Mouse (Mus musculus): ENCODE measurements around the gene Adtrp. TPM values are rescaled to one million over a fixed set of nuclear protein-coding genes. Genes with fewer than 3 reads are reported as not detected.

The Adtrp gene
- polyA plus RNA-seq, 1 experiment, result not detected

DNA sequence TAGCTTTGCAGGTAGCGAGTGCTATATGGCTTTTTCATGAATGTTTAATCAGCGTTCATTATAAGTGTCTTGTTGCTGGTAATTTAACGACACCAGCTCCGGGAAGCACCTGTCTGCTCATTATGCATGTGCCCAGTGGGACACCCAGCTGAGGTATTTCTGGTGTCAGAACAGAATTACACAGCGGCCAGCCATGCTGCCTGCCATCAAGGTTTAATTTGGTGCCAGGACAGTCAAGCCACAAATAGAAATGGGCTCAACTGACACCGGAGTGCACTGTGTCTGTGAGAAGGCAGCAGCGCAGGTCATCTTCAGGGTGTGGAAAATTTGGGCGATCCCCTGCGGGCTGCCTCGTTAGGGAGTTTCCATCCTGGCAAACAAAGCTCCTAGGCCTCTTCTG, 87.0 kb downstream of the Adtrp start:
- TF ChIP-seq FLI1 (IDR thresholded peaks at IDR 0.05; ENCODE audit: low read length) (no peak), GATA1 (IDR thresholded peaks at IDR 0.05; ENCODE audit: borderline replicate concordance, low read length) (no peak)
- Histone ChIP-seq H3K4me1 (no peaks in the 10 kb centered on the region), H3K36me3 (replicated peaks; ENCODE audit: low read length) (no peaks in the 10 kb centered on the region), H3K9me3 (peaks cover 6% of the 10 kb centered on the region; the same call in 1 of the 2 replicates), H3K27me3 (replicated peaks) (no peaks in the 10 kb centered on the region), H3K4me3 (replicated peaks) (no peak overlapping the region)

DNA sequence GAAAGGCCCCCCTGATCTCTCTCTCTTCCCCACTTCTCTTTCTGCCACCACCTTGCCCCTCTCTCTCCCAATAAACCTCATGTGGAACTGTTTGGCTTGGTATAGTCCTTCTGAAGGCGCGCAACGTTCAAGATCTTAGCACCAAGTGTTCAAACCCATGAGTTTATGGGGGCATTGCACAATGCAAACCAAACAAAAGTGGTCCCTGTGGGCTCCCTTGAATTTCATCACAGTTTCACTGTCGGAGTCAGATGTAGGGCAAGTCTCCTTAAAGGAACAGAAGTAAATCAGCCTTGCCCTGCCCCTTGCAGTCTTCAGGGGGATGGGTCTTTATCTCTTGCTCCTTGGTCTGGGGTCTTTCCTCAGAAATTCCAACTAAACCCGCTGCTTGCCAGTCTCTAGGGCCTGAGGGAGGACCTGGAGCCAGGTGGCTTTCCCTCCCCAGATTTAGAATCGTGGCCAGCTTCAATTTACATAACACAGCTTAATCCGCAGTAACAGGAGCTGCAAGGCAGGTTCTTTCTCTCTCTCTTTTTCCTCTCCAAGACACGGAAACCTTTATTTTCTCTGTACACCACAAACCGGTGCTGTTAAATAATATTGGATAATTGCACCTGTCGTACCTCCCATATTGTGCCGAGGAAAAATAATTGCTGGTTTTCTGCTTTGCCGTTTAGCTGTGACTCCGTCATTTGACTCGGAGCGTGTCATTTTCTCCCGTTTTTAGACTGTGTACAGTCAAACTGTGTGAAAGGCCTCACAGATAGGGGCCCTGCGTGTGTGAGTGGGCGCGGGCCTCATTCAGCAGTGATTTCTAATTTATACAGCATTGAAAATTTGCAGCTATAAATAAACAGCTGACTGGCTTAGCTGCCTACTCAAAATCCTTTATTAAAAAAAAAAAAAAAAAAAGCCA, 88.7 kb downstream of the Adtrp start:
- Histone ChIP-seq H3K4me3 (replicated peaks) (no peak overlapping the region), H3K27me3 (replicated peaks) (no peaks in the 10 kb centered on the region), H3K36me3 (replicated peaks; ENCODE audit: low read length) (no peaks in the 10 kb centered on the region), H3K9me3 (peaks cover 6% of the 10 kb centered on the region; the same call in 1 of the 2 replicates), H3K4me1 (no peaks in the 10 kb centered on the region)
- TF ChIP-seq GATA1 (IDR thresholded peaks at IDR 0.05; ENCODE audit: borderline replicate concordance, low read length) (no peak), FLI1 (IDR thresholded peaks at IDR 0.05; ENCODE audit: low read length) (no peak)

DNA sequence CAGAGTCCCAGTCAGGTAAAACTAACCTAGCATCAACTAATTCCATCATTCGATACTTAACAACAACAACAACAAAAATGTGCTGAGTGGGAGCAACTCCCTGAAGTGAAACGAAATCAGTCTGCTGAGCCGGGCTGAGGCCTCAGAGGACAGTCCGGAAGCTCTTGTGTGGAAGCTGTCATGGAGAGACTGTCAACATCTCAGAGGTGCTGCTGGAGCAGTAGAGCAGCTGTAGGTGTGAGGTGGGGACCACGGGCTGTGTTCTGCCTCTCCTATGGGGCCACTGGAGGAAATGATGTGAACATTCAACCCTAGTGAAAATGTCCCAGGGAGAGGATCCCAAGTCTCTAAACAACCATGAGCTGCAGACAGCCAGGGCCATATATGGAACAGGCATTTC, 94.4 kb downstream of the Adtrp start:
- Histone ChIP-seq H3K27me3 (replicated peaks) (no peaks in the 10 kb centered on the region), H3K9me3 (peaks cover 4% of the 10 kb centered on the region; the same call in 1 of the 2 replicates), H3K4me3 (replicated peaks) (no peak overlapping the region), H3K4me1 (no peaks in the 10 kb centered on the region), H3K36me3 (replicated peaks; ENCODE audit: low read length) (no peaks in the 10 kb centered on the region)
- no peak for TF ChIP-seq GATA1 (IDR thresholded peaks at IDR 0.05; ENCODE audit: borderline replicate concordance, low read length)
- no peak for TF ChIP-seq FLI1 (IDR thresholded peaks at IDR 0.05; ENCODE audit: low read length)

DNA sequence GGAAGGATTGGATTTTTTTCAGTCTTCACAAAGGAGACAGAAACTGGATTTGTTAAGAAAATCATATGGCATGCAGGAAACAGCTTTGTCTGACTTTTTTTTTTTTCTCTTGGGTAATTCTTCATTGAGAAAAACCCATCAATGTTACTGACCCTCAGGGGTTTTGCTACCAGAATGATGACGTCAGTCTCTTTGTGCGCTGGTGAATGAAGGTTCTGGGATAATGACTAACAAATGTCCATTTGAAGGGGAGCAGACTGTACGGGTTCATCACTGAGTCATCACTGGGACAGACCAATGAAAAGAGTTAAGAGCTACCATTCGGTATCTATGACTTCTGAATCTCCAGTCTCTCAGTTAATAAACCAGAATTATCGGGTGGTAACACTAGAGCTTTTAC, 97.0 kb downstream of the Adtrp start:
- H3K9me3 ChIP-seq, result no peaks in the 10 kb centered on the region
- H3K27me3 ChIP-seq (replicated peaks), result no peaks in the 10 kb centered on the region
- H3K4me1 ChIP-seq, result no peaks in the 10 kb centered on the region
- no peak overlapping the region for H3K4me3 ChIP-seq (replicated peaks)
- H3K36me3 ChIP-seq (replicated peaks; ENCODE audit: low read length), result no peaks in the 10 kb centered on the region
- TF ChIP-seq FLI1 (IDR thresholded peaks at IDR 0.05; ENCODE audit: low read length), result no peak
- no peak for TF ChIP-seq GATA1 (IDR thresholded peaks at IDR 0.05; ENCODE audit: borderline replicate concordance, low read length)

DNA sequence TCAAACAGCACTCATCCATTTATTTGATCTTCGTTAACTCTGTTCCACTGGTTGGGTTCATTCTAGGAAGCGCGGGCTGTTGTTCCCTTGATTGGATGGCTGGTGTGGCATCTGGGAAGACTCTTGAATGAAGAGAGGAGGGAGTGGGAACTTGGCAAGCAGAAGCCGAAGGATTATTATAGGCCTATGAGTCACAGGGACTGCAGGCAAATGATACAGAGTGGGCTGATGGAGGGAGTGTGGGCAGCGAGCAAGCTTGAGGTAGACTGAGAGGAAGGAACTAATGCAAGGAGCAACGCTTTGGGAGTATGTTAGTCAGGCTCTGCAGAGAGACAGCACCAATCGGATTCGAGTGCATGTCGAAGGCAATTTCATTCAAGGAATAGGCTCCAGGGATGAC, 98.6 kb downstream of the Adtrp start:
- no peaks in the 10 kb centered on the region for H3K9me3 ChIP-seq
- H3K4me1 ChIP-seq, result no peaks in the 10 kb centered on the region
- peaks cover 1% of the 10 kb centered on the region for H3K27me3 ChIP-seq (replicated peaks)
- TF ChIP-seq GATA1 (IDR thresholded peaks at IDR 0.05; ENCODE audit: borderline replicate concordance, low read length) (no peak), FLI1 (IDR thresholded peaks at IDR 0.05; ENCODE audit: low read length) (no peak)
- no peak overlapping the region for H3K4me3 ChIP-seq (replicated peaks)
- H3K36me3 ChIP-seq (replicated peaks; ENCODE audit: low read length), result no peaks in the 10 kb centered on the region

DNA sequence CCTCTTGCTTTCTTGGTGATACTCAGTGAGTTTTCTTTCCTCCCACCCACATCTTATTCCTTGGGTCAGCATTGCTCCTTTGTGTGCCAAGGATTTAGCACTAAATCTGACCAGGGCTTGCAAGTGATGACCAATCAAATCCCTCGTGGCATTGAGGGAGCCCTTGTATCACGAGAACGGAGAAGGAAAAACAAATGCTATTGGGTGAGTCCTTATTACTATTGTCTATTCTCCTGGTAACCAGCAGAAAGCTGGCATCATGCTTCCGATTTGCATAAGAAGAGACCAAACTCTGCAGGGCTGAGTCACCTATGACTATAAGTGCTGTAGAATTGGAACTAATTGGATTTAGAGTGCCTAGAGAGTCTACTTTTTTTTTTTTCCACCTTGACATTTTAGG, 99.8 kb downstream of the Adtrp start:
- Histone ChIP-seq H3K4me3 (replicated peaks) (no peak overlapping the region), H3K36me3 (replicated peaks; ENCODE audit: low read length) (no peaks in the 10 kb centered on the region), H3K27me3 (replicated peaks) (peaks cover 1% of the 10 kb centered on the region), H3K4me1 (no peaks in the 10 kb centered on the region), H3K9me3 (no peaks in the 10 kb centered on the region)
- no peak for TF ChIP-seq GATA1 (IDR thresholded peaks at IDR 0.05; ENCODE audit: borderline replicate concordance, low read length)
- TF ChIP-seq FLI1 (IDR thresholded peaks at IDR 0.05; ENCODE audit: low read length), result no peak

DNA sequence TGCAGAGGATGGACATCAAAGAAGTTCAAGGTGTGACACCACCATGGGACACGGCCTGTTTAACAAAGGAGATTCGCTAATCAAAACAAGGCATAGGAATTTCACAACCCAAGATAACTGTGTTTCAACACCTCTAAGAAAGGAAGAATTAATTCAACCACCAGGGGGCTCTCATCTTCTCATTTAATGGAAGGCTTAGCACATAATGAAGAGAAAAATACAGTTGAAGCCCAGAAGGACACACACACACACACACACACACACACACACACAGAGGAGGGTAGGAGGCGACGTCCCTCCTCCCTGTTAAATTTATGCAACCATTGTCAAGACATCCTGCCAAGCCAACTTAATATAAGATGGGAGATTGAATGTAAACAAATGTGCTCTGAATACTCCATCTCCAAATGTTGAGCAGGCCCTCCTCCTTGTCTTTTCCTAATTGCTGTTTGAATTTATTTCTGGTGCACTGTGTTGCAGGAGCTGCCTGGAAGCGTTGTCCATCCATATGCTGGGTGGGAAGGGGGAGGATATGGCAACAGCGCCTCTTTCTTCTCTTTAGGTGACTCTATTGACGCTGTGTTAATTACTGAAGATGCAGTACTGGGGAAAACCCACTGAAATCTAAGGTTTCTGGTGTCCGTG, 100.4 kb downstream of the Adtrp start:
- no peak for TF ChIP-seq FLI1 (IDR thresholded peaks at IDR 0.05; ENCODE audit: low read length)
- no peak for TF ChIP-seq GATA1 (IDR thresholded peaks at IDR 0.05; ENCODE audit: borderline replicate concordance, low read length)
- Histone ChIP-seq H3K27me3 (replicated peaks) (peaks cover 1% of the 10 kb centered on the region), H3K9me3 (no peaks in the 10 kb centered on the region), H3K4me3 (replicated peaks) (no peak overlapping the region), H3K4me1 (no peaks in the 10 kb centered on the region), H3K36me3 (replicated peaks; ENCODE audit: low read length) (no peaks in the 10 kb centered on the region)

DNA sequence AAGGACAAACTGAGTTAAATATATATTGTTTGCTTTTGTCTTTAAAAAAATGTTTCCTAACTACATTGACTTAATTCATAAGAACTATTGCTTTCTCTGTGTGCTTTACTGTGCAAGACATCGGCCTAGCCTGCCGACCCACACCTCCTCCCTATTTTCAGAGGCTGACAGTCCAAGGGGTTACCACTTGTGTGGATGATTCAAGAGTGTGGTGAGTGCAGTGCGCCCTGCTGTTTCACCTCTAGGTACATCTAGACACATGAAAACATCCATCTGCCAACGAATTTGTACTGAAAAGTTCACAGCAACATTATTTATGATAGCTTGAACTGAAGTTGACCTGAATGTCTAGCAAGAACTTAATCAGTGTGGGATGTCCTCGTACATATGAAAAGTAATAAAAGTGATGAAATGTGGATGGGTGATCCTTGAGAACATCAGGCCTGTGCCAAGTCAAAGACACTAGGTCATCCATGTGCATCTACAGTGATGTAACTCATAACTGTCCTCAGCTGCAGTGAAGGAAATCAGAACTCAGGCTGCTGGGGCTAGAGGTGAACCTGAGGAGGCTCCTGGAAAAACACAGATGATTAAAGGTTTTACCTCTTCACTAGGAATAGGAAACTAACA, 106.9 kb downstream of the Adtrp start:
- Histone ChIP-seq H3K27me3 (replicated peaks) (peaks cover 5% of the 10 kb centered on the region), H3K36me3 (replicated peaks; ENCODE audit: low read length) (no peaks in the 10 kb centered on the region), H3K9me3 (no peaks in the 10 kb centered on the region), H3K4me1 (no peaks in the 10 kb centered on the region), H3K4me3 (replicated peaks) (no peak overlapping the region)
- TF ChIP-seq FLI1 (IDR thresholded peaks at IDR 0.05; ENCODE audit: low read length) (no peak), GATA1 (IDR thresholded peaks at IDR 0.05; ENCODE audit: borderline replicate concordance, low read length) (no peak)

DNA sequence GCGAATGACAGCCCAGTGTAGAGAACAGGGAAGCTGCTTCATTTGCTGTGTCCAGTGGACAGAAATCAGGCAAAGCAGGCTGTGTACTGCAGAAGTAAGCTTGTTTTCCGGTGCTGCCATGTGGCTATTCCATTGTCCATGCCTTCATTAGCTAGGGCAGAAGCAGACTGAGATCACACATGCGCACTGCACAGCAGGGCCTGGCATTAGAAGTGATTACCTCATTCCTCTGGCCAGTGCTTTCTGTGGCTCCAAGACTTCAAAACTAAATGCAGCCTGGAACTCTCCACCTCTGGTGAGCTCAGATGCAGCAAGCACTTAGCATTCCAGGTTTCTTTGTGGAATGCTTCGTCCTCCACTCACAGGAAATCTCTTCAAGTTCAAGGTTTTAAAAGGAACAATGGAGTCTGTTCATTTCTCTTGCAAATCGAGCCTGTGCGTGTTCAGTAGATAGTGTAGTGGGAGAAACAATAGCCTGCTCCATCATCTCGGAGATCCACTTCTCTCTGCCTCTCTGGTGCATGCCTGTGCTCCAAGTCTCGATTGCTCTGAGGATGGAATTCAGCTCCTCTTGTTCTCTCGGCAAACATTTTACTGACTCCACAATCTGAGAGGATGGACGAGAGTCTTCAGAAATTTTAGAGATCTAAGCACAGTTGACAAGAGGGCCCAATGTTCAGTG, 109.7 kb downstream of the Adtrp start:
- no peak overlapping the region for H3K4me3 ChIP-seq (replicated peaks)
- H3K4me1 ChIP-seq, result no peaks in the 10 kb centered on the region
- no peak for TF ChIP-seq GATA1 (IDR thresholded peaks at IDR 0.05; ENCODE audit: borderline replicate concordance, low read length)
- no peak for TF ChIP-seq FLI1 (IDR thresholded peaks at IDR 0.05; ENCODE audit: low read length)

More for the DNA sequence above, 109.7 kb downstream of the Adtrp start:
- Histone ChIP-seq H3K9me3 (no peaks in the 10 kb centered on the region), H3K27me3 (replicated peaks) (peaks cover 4% of the 10 kb centered on the region), H3K36me3 (replicated peaks; ENCODE audit: low read length) (no peaks in the 10 kb centered on the region)
